Mouse (Mus musculus) kidney, postnatal 14 days (tissue): ENCODE data around the gene Enkd1.

ENCODE experiments used
- DNase-seq: peaks from one replicate; pipeline ENCODE4 v3.0.0; 2022; ENCODE audit warnings: mixed read lengths

Gene Enkd1

DNA sequence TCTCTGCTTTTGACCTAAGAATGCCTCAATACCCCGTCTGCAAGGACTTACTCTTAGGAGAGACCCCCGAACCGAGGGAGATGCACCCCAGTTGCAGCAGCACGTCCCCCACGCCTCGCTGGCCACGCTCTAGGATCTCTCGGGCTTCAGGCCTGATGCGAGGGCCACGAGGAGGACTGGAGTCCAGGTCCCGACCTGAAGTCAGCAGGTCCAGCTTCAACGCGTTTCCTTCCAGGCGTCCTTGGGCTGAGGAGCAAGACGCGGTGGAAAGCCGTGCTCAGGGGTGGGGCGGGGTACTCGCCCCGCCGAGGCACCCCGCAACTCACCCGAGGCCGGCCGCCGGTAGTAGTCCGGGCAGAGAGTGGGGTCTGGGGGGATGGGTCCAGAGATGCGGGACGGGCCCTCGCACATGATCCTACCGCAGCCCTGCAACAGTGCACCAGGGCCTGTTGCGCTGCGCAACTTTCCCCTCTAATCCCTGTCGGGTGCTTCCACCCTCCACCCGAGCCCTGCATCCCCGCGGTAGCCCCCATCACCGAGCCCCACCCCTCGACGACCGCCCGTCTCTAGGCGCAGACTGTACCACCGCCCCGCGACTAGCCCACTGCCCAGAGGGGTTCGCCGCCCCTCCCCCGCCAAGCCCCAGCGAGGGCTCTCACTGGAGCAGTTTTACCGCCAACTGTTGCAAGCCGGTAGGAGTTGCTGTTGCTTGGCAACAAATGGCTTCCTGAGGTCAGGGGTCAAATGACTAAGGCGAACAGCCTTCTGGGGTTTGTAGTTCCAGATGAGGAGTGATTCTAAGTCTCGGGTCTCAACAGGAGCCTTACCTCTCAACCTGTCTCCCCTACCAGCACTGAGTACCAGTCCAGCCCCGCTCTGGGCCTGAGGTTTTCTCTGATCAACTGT, at the start of gene Enkd1, which contains the start of gene 4933405L10Rik:
Enkd1 (minus strand) TSS at position 713 of the 906 bp plus-strand sequence.
4933405L10Rik (plus strand) TSS at position 158 of the 906 bp plus-strand sequence.
- DNase-seq: peak; percentile 93

DNA sequence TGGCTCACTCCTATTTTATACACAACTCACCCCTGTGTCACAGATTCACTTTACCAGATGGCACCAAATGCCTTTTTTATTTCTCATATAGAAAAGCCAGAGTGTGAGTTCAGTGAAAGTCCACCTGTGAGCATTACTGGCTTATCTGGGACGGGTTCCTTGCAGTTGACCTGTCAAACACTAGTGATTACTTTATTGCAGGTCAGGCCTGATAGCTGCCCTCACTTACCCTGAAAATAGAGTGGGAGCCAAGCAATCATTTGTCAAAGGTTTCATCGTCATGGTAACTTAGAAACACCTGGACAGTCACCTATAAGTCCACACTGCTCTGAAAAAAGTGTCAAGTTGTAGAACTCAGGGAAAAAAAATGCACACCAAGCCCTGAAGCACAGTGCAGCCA, 46.7 kb upstream of the Enkd1 start:
- no peak for DNase-seq

DNA sequence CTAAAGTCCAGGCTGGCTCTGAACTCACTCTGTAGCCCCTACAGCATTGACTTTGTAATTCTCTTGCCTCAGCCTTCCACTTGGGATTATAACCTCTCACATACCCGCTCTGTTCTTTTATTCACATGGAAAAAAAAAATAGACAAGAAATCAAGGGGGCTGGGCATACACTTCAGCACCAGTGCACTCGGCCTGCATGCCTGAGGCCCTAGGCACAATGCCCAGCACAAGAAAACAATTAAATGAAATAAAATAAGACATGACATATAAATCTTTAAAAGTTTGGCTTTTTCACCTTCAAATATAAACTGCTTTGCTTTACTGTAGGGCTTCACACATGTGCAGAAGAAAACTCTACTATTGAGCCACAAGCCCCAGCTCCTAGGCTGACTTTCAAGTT, 45.9 kb upstream of the Enkd1 start:
- no peak for DNase-seq

DNA sequence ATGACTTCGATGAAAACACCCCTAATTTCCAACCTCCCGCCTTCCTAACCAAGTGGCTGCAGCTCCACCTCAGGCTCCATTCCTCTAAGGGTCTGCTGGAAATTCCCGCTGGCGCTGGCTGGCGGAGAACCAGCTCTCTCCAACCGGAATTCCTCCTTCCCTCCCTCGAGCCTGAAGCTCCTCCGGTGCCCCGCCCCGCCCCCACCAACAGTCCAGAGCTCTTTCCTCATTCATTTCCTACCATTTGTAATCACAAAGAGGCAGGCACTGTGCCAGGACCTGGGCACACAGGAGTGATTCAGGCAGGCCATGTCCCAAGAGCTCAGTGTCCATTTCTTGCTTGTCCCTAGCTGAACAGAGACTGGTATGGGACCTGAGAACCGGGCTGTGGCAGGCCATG, 42.6 kb upstream of the Enkd1 start:
- DNase-seq: peak; percentile 90

DNA sequence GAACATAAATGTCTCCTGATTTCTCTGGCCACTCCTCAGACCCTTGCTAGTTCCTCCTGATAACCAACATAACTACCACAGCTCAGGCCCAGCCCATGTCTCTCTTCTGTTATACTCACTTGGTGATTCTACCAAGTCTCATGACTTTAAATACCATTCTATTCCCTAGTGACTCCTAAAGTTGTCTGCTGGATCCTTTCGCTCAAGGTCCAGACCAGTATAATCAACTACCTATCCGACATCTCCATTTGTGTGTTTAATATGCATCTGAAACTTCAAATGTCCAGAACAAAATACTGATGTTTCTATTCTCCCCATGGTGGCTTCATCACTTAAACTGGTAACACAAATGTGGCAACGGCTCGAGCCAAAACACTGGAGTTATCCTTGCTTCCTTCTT, 35.3 kb upstream of the Enkd1 start:
- DNase-seq: no peak

DNA sequence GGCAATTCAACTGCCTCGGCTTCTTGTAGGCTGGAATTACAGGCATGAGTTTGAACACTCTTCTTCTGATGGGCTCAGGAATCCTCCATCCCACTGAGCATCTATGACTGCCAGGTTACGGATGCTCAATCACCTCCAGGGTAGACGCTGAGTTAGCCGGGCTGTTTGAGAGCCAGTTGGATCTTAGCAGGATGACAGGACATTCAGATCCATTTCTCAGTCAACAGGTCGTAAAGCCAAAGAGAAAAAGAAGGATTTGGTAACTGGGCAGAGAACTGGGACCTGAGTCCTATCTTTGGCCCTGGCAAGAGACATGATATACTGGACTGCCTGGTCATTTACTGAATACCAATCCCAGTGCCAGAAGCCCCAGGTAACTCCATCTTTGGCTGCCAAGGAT, 31.2 kb upstream of the Enkd1 start:
- DNase-seq: no peak

DNA sequence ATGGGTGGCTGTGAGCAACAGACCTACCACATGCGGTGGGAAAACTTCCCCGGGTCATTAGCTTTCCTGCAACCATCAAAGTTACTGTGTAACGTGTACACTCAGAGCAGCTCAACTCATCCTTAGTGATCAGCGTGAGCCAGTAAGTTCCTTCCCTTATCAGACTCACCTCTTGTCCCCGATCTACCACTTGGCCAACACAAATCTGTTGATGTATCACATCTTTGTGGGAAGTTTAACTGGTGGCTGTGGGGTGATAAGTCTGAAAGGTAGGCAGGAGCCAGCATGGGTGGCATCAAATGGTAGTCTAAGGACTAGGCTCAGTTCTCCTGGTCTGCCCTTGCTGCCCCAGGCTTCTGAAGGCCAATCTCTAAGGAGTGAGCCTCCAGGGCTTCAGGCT, 24.2 kb upstream of the Enkd1 start:
- no peak for DNase-seq

DNA sequence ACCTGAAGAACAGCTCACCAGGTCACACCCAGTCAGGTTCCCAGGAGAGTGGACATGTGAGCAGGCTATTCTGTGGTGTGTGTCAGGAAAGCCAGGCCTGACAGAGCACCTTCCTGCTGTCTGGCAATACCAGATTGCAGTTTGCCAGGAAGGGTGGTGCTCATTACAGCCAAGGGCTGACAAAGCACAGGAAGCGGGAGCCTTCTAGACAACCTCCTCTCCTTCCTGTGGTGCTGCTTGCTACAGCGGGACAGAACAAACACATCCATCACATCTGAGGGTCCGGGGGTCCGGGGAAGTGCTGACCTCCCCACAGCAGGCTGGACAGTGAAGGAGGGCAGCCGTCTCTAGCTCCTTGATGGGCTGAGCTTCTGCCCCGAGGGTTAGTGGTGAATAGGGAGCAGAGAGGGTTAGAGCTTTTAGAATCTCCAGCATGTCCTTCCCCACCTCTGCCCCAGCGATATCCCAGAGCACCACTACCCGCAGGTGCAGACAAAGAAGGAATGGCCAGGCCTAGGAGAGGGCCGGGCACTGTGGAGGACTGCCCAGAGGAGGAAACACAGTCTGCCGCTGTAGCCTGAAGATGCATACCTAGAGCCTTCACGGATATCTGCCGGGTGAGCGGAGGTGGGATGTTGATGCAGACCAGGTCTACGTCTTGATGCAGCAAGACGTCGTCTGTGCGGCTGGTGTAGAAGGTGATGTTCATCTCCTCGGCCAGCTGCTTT, 19.6 kb upstream of the Enkd1 start:
- DNase-seq: peak; percentile 77

DNA sequence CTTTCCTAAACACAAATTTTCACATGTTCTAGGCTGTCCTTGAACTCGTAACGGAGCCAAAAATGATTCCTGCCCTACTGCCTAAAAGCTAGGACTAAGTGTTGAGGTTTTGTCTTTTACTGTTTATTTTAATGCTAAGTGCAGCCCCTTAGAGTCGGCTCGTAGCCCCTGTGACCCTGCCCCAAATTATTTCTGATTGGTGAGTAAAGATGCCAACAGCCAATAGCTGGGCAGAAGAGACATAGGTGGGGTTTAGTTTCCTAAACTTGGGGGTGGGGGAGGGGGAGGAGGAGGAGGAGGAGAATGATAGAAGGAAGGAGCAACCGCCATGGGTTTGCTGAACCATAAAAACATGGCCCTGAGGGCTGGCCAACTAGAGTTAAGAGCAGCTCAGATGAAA, 17.7 kb upstream of the Enkd1 start:
- DNase-seq: no peak

DNA sequence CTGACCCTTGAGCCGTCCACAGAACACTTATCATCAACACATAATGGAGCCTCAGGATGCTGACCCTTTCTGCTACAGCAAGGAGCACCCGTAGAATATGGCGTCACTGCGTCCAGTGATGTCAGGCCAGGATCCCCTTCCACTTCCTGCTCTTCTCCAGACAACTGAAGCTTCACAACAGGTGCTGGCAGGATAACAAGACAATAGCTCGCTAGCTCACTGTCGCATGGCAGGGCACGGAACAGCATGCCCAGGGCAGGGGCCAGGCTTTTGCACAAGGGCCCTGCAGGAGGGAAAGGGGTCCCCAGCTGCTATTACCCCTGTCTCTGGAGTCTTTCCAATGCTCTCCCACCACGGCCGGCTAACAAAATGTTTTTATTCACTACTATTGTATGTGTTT, 14.9 kb upstream of the Enkd1 start:
- DNase-seq: no peak

DNA sequence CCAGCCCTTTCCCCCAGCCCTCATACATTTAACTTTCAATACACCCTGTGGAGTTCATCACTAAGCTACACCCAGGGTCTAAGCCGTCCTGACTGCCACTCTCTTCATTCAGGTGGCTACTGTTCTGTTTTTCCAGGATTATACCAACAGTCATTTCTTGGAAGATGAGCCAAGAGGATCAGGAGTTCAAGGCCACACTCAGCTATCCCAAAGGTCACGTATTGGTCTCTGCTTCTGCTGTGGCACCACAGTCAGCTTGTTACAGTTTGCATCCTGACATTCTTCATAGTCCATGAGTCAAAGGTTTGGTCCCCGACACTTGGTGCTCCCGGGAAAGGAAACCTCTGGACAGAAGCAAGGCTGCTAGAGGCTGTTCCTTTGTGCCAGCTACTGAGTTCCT, 11.6 kb upstream of the Enkd1 start:
- no peak for DNase-seq

DNA sequence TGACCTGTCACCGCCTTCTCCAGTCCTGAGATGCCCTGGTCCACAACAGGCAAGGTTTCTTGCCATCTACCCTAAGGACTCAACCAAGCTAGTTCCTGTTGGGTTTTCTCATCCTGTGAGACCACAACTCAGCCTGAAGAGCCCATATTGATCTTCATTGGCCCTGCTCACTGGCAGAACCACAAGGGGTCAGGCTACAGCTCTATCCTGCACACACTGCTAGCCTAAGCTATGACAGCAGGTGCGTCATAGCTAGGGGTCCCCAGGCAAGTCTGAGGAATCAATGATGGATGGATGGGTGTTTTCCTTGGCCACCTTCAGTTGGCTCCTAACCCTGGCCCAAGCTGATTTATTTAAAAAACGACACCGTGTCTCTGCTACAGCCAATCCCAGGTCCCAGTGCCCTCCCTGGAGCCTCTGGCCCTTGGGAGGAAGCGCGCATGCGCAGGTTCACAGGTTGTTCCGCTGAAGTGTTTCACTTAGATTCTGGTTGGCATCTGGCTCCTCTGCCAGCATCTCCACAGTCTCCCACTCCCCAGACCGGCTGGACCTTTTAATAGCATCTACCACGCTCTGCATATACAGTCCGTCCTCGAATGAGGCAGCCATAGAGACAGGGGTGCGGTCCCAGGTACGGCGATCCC, 8.4 kb upstream of the Enkd1 start:
- no peak for DNase-seq

DNA sequence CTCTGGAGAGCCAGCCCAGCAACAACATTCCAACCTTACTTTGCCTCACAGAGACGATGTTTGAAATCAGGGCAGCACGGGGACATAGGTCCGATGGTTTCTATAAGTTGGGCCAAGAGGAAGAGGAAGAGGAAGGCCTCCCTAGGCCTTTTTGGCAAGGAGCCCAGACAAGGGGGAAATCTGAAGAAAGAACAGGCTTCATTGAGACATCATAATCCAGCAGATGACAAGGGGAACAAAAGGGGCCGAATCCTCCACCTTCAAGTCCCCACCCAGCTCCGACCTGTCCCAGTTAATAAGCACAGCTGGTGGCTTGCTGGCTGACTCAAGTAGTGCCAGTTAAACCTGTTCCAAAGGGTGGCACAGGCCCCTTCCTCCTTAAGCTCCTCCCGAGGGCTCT, 7.0 kb upstream of the Enkd1 start:
- peak; percentile 43 for DNase-seq

DNA sequence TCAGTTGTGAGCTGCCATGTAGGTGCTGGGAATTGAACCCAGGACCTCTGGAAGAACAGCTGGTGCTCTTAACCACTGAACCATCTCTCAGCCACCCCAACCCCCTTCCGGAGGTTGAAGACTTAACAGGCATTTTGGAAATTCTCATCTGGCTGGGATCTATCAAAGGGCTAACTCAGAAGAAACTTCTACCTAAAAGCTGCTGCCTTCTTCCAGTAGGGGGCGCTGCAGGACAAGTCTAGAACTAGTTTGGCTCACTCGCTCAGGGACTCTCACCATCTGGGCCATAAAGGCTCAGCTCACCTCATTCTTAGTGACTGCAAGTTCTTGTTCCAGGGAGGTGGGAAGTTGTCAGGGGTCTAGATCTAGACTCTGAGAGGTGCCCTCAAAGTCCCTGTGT, 6.1 kb upstream of the Enkd1 start:
- peak; percentile 91 for DNase-seq

DNA sequence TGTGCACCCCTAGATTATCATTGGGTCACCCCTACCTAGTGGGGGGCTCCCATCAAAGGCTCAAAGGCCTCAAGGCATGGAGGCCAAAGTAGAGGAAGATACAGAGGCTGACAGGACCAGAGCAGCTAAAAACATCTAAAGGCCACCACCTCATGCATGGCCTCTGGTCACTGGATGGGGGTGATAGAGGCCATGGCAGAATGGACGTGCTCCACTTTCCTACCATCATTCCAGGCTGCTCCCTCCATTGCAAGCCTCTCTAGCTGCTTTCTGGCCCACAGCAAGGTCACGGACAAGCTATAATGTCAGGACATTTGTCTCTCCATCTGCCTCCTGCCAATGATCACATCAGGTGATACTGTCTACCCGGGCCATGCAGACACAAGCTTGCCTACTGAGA, 4.3 kb upstream of the Enkd1 start:
- DNase-seq: no peak

DNA sequence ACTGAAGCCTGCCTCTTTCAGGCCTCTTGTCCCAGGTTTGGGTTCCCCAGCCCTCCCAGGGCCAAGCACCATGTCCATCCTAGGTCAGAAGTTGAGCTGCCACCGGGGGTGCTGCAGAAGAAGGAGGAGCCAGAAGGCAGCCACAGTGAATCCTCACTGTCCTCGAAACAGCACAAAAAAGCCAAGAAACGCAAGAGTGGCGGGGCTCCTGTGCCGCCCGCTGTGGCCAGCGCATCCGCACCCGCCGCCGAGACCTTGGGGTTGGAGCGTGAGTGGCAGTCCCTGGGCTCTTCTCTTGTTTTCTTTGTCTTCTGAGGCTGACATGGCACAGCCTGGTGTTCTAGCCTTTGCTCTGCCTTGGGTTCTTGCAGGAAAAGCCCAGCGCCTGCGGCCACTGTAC, 1.3 kb upstream of the Enkd1 start:
- DNase-seq: no peak

DNA sequence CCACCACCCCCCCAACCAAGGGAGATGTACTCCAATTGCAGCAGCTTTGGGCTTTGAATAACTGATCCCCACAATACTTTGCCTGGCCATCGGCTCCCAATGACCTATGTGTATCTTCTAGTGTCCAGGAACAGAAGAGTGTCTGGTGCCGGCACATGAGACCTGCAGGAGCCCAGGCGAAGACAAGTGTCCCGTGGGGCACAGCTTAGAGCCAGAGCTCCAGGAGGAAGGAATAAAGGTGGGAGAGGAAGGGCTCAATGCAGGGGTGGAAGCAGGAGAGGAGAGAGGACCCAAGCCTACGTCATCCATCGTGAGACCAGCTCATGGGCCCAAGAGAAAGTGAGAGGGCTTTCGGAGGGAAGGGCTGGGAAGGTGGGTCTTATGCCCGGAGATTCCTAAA, 665 bp upstream of the Enkd1 start:
- DNase-seq: no peak

DNA sequence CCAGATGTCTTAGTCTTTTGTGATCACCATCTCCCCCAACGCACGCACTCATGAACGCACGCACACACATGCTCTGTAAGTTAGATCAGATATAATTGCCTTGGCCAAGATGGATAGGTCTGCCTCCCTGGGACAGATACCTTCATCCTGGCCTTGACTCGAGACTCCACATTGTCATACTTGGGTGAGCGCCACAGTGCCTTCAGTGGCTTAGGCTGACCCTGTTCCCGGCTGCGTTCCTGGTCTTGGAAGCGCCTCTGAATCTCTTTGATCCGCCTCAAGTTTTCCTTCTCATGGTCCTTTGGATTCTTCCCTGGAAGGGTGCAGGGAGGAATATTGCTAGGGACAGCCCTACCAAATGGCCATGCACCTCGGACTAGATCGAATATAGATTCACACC, 1.6 kb downstream of the Enkd1 start:
- DNase-seq: no peak

DNA sequence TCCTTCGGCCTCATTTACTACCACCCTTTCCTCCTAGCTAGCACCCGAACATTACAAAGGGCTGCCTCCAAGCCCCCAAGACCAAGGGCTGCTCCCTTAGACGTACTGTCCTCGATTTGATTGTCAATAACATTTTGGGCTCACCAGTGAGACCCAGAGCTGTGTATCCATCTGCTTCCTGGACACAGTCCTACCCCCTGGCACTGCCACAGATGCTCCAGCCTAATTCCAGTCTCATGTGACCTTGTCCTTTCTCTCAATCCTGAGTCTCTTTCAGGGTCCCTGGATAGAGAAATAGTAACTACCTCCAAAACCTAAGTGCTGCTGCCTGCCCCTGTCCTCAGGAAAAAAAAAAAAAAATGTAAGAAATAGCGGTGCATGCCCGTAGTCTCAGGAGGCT, 3.1 kb downstream of the Enkd1 start:
- DNase-seq: no peak

DNA sequence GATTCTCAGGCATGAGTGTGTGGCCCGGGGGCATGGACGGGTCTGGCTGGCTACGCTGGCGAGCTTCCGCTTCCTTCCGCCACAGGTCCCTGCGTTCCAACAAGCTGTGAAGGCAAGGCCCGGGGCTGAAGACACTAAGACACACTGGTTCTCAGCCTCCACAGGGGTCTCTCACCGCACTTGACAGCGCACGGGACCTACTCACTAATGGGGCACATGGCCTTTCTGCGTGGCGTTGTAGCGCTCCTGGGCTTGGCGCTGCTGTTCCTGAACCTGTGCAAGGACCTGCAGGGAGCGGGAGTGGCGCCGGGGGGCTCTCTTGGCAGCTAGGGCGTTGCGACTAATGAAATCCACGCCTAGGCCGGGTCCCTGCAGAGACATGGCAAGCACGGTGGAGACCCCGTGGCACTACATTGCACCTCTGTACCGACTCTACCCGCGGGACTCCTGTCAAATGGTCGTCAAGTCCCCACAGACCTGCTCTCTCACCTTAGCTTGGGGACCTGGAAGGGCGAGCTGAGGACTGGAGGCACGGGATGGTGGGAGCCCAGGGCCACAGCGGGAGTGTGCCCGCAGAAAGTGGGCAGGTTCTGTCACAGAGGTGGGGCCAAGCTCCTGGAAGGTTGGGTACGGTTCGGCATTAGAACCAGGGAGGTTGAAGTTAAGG, 3.7 kb downstream of the Enkd1 start:
- no peak for DNase-seq

DNA sequence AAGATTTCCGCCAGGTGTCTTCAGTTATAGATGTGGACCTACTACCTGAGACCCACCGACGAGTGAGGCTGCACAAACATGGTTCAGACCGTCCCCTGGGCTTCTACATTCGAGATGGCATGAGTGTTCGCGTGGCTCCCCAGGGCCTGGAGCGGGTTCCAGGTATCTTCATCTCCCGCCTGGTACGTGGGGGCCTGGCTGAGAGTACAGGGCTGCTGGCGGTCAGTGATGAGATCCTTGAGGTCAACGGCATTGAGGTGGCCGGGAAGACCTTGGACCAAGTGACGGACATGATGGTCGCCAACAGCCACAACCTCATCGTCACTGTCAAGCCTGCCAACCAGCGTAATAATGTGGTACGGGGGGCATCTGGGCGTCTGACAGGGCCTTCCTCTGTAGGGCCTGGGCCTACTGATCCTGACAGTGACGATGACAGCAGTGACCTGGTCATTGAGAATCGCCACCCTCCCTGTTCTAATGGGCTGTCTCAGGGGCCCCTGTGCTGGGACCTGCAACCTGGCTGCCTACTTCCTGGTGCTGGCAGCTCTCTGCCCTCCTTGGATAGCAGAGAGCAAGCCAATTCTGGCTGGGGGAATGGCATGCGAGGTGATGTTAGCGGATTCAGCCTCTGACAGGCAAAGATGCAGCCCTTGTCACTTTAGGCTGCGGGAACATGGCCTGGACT, 5.1 kb downstream of the Enkd1 start:
- no peak for DNase-seq

DNA sequence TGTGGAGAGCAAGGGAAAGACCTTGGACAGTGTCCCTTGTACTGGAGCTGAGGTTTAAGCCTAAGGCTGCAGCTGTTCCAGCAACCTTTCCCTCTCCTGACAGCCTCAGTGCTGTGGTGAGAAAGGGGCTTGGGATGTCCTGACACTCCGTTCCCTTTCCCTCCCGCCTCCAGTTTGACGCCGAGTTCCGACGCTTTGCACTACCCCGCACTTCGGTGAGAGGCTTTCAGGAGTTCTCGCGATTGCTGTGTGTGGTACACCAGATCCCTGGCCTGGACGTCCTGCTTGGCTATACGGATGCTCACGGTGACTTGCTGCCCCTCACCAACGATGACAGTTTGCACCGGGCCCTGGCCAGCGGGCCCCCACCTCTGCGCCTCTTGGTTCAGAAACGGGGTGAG, 6.0 kb downstream of the Enkd1 start:
- DNase-seq: no peak
